Mouse (Mus musculus) thymus, adult 2 months (tissue): ENCODE measurements at regions not wholly inside any gene's neighbourhood (a gene's known extent, or its start where the extent isn't known, plus 50 kb on each side); places are given as distances from the start of the nearest gene placed in this dataset.
"Not testable (repeated sequence)": the region's sequence is repeated elsewhere in the genome, so short reads cannot be mapped to it uniquely, and the experiment has no call there.

Experiments used
- DNase-seq: peaks from one replicate; pipeline ENCODE4 v3.0.0; 2021
- H3K27ac ChIP-seq: fragments of 200-500 bp; 2 replicates; pipeline ENCODE4 v1.5.1; 2012; ENCODE audit warnings: low read length, control low read depth; ENCODE audit not compliant: control insufficient read depth, insufficient read depth
- H3K27me3 ChIP-seq: fragments of 200-500 bp; 2 replicates; pipeline ENCODE4 v1.6.1; 2012; ENCODE audit warnings: mild to moderate bottlenecking, low read length, moderate library complexity, mixed read lengths; ENCODE audit not compliant: control insufficient read depth, insufficient read depth
- H3K36me3 ChIP-seq: fragments of 200-500 bp; 2 replicates; pipeline ENCODE4 v1.6.1; 2012; ENCODE audit warnings: mild to moderate bottlenecking, low read length, moderate library complexity; ENCODE audit not compliant: control insufficient read depth, insufficient read depth
- H3K4me1 ChIP-seq: fragments of 200-500 bp; replicated peaks from 2 replicates; pipeline ENCODE4 v1.6.1; 2012; ENCODE audit warnings: low read length; ENCODE audit not compliant: control insufficient read depth, insufficient read depth
- H3K4me3 ChIP-seq: fragments of 200-500 bp; 2 replicates; pipeline ENCODE4 v1.5.1; 2012; ENCODE audit warnings: mild to moderate bottlenecking, low read length, control low read depth, moderate library complexity; ENCODE audit not compliant: control insufficient read depth, insufficient read depth
- CTCF ChIP-seq: fragments of 200-500 bp; IDR thresholded peaks from 2 replicates; pipeline ENCODE4 v1.5.1; 2012; ENCODE audit warnings: mild to moderate bottlenecking, control low read depth, low read length, moderate library complexity, borderline replicate concordance; ENCODE audit not compliant: control insufficient read depth, poor library complexity, insufficient read depth; ENCODE audit errors: extremely low read depth
- POLR2A ChIP-seq: fragments of 200-500 bp; IDR thresholded peaks from 2 replicates; pipeline ENCODE4 v1.6.1; 2012; ENCODE audit warnings: mild to moderate bottlenecking, low read length, control low read depth, moderate library complexity; ENCODE audit not compliant: control insufficient read depth, poor library complexity, insufficient read depth; ENCODE audit errors: extremely low read depth
- WGBS: fragments of 180-500 bp; shearing (Covaris S2); methylation state at CpG from one replicate; pipeline ENCODE4 v1.1.7; 2018; 5-methylcytosine and 5-hydroxymethylcytosine counted together

- 52% methylated on average over 4 of the region's 4 CpGs for WGBS
- Histone ChIP-seq H3K27ac (no peak overlapping the region), H3K36me3 (no peaks in the 10 kb centered on the region), H3K4me3 (no peak overlapping the region), H3K27me3 (no peaks in the 10 kb centered on the region), H3K4me1 (no peaks in the 10 kb centered on the region)
- TF ChIP-seq CTCF: no peak
- TF ChIP-seq POLR2A: no peak
- no peak for DNase-seq
These were observed 76.8 kb upstream of the Smg1 start for GRCm38 (mm10) chr7:118320307-118320706.

DNA sequence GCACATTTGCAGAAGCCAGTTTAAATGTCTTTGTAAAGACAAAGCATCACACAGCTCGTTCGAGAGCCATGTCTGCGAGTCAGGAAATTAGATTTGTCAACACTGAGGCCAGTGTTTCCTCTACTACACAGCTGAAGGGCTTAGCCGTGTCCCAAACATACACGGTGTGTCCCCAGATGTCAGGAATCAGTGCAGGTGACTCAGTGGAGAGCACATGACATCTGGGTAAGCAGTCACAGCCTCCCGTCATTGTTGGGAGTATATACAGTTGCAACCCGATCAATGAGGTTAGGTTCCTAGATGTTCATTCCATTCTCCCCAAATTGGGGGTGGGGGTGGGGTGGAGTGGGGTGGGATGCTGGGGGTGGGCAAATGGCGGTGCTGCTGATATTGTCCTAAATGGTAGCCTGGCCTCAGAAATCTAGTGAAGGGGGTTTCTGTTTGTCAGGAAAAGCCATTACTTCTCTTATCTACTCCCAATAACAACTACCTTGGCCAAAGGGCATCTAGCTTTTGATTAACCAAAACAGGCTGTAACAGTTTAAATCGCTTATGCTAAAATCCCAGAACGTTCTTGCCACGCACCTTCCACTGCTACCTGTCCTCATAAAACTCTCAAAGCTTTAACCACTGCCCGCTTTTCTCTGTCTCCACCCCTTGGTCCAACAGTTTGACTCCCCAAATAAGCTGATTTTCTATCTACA lies 75.1 kb upstream of the Smg1 start:
- Histone ChIP-seq H3K4me1 (no peaks in the 10 kb centered on the region), H3K4me3 (no peak overlapping the region), H3K36me3 (no peaks in the 10 kb centered on the region), H3K27ac (no peak overlapping the region), H3K27me3 (no peaks in the 10 kb centered on the region)
- 60% methylated on average over 12 of the region's 12 CpGs for WGBS
- no peak for DNase-seq
- TF ChIP-seq CTCF: no peak
- TF ChIP-seq POLR2A: no peak

DNA sequence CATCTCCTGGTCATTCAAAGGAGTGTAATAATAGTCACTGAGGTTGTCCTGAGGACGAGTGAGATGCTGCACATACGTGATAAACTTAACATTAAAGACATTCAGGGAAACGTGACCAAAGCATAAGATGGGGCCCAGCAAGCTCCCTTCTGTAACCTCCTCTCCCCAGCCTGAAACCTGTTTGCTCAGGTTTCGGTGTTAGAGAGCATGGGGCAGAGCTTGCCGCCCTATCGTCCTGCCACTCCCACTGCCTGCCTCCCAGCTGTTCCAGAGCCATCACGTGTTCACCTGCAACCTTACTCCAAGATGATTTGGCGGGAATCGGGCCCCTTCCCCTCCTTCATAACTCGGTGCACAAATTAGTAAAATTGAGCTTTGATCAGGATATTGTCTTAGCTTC lies 71.4 kb upstream of the Smg1 start:
- not testable (repeated sequence) for H3K27me3 ChIP-seq, H3K27ac ChIP-seq, DNase-seq, H3K4me3 ChIP-seq, H3K36me3 ChIP-seq, H3K4me1 ChIP-seq
- 67% methylated on average over 10 of the region's 10 CpGs for WGBS

- H3K4me3 ChIP-seq: no peak overlapping the region
- WGBS: 84% methylated on average over 8 of the region's 8 CpGs
- no peaks in the 10 kb centered on the region for H3K27me3 ChIP-seq
- no peak overlapping the region for H3K27ac ChIP-seq
- H3K36me3 ChIP-seq: no peaks in the 10 kb centered on the region
- TF ChIP-seq POLR2A (no peak), CTCF (no peak)
- no peak for DNase-seq
- H3K4me1 ChIP-seq: no peaks in the 10 kb centered on the region
These were observed 70.8 kb upstream of the Smg1 start for GRCm38 (mm10) chr7:118314228-118314658.

GRCm38 (mm10) chr7:118313818-118314217 lies 70.3 kb upstream of the Smg1 start:
- Histone ChIP-seq H3K36me3 (no peaks in the 10 kb centered on the region), H3K4me3 (no peak overlapping the region), H3K27ac (no peak overlapping the region), H3K4me1 (no peaks in the 10 kb centered on the region), H3K27me3 (no peaks in the 10 kb centered on the region)
- WGBS: 69% methylated on average over 8 of the region's 8 CpGs
- no peak for DNase-seq
- no peak for TF ChIP-seq CTCF
- TF ChIP-seq POLR2A: no peak

DNA sequence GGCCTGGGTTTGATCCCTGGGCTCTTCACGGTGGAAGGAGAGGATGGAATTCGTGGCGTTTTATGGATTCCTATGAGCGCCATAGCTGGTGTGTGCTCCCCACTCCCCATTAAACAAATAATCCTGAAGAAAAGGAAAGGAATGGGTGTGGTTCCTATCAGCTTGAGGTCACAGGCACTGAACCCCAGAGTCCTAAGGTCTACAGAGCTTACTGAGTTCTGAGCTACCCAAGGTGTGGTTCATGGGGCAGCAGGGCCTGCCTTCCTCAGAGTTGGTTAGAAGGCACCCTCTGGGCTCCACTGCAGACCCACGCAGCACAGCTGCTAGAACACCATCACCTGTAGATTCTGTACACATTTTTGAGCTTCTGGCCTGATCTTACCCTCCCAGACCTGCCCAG lies 66.3 kb upstream of the Smg1 start:
- Histone ChIP-seq H3K4me3 (no peak overlapping the region), H3K27ac (no peak overlapping the region), H3K36me3 (no peaks in the 10 kb centered on the region), H3K27me3 (no peaks in the 10 kb centered on the region), H3K4me1 (no peaks in the 10 kb centered on the region)
- 85% methylated on average over 5 of the region's 5 CpGs for WGBS
- TF ChIP-seq POLR2A (no peak), CTCF (no peak)
- DNase-seq: no peak

GRCm38 (mm10) chr7:118308882-118309281 lies 65.4 kb upstream of the Smg1 start:
- DNase-seq: no peak
- no peaks in the 10 kb centered on the region for H3K4me1 ChIP-seq
- no peak overlapping the region for H3K4me3 ChIP-seq
- no peaks in the 10 kb centered on the region for H3K36me3 ChIP-seq
- no peaks in the 10 kb centered on the region for H3K27me3 ChIP-seq
- WGBS: 85% methylated on average over 2 of the region's 2 CpGs
- no peak overlapping the region for H3K27ac ChIP-seq
- TF ChIP-seq CTCF: no peak
- TF ChIP-seq POLR2A: no peak
